Mouse (Mus musculus): Measurements from ENCODE around the gene Ryr2.

DNA sequence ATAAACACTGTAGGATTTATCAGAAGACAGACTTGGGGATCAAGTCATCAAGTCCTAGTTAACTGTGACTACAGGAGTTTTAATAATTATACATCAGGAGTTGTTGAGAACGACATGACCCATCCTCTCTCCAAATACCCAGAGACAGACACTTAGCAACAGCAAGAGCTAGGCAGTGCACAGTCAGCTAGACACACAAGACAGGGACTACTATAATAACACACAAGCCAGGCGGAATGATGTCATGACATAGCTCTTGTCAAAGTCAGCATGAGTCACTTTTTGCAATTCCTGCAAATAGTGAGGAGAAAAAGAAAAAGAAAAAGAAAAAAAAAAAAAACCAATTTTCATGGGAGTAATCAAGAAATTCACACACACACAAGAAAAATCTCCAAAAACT lies 201.6 kb downstream of the Ryr2 start:
- TF ChIP-seq CHD2 (IDR thresholded peaks at IDR 0.05; ENCODE audit: low read depth, low read length): no peak
- TF ChIP-seq ZNF384 (IDR thresholded peaks at IDR 0.05; ENCODE audit: low read depth, low read length): no peak
- no peak for TF ChIP-seq MAFK (IDR thresholded peaks at IDR 0.05; ENCODE audit: insufficient read depth, low read depth, low read length)
